Mouse (Mus musculus) limb, embryonic 12.5 days (tissue): ENCODE data around the gene Stat1. TPM values are rescaled to one million over a fixed set of nuclear protein-coding genes. Genes with fewer than 3 reads are reported as not detected.
A peak's percentile ranks its signal among the peaks of the same experiment; 100 is the strongest.

ENCODE experiments used
- ATAC-seq: fragments of 200-750 bp; cut with Nextera tagmentation; 2 replicates; pipeline ENCODE4 v1.8.0; 2017; ENCODE audit warnings: low read depth, moderate TSS enrichment; ENCODE audit not compliant: insufficient number of reproducible peaks, insufficient read depth, low FRiP score, low TSS enrichment
- H3K27ac ChIP-seq: fragments of 300-500 bp; sonication (generic); 2 replicates; pipeline ENCODE4 v1.5.1; 2016; ENCODE audit warnings: mild to moderate bottlenecking, moderate library complexity
- H3K27me3 ChIP-seq: fragments of 300-500 bp; sonication (generic); 2 replicates; pipeline ENCODE4 v1.6.1; 2016; ENCODE audit warnings: mild to moderate bottlenecking, moderate library complexity
- H3K36me3 ChIP-seq: fragments of 300-500 bp; sonication (generic); 2 replicates; pipeline ENCODE4 v1.6.1; 2016; ENCODE audit warnings: mild to moderate bottlenecking, moderate library complexity
- H3K4me1 ChIP-seq: fragments of 300-500 bp; sonication (generic); replicated peaks from 2 replicates; pipeline ENCODE4 v1.6.1; 2016
- H3K4me2 ChIP-seq: fragments of 300-500 bp; sonication (generic); 2 replicates; pipeline ENCODE4 v1.6.1; 2016; ENCODE audit warnings: mild to moderate bottlenecking, moderate library complexity
- H3K4me3 ChIP-seq: fragments of 300-500 bp; sonication (generic); replicated peaks from 2 replicates; pipeline ENCODE4 v1.5.1; 2016; ENCODE audit warnings: mild to moderate bottlenecking
- H3K9ac ChIP-seq: fragments of 300-500 bp; sonication (generic); replicated peaks from 2 replicates; pipeline ENCODE4 v1.6.1; 2016; ENCODE audit warnings: mild to moderate bottlenecking, moderate library complexity
- H3K9me3 ChIP-seq: fragments of 300-500 bp; sonication (generic); 2 replicates; pipeline ENCODE4 v1.6.1; 2016; ENCODE audit warnings: mild to moderate bottlenecking, moderate library complexity
- WGBS: fragments of 180-500 bp; shearing (Covaris S2); methylation state at CpG from one replicate; pipeline ENCODE4 v1.1.7; 2016; 5-methylcytosine and 5-hydroxymethylcytosine counted together
- polyA plus RNA-seq: library from polyadenylated mRNA; unstranded; fragments of >200 nt; fragmentation: Nextera tagmentation; extraction: Ambion mirVana; gene quantifications from 2 replicates; pipeline ENCODE4 v1.2.1, GENCODE M21; 2016

Gene Stat1
- polyA plus RNA-seq = 15.9 and 16.2 TPM in 2 replicates

- 4% methylated on average over 37 of the region's 37 CpGs for WGBS
- peaks cover 10% of the 10 kb centered on the region; the same call in 1 of the 2 replicates for H3K4me1 ChIP-seq
- H3K4me3 ChIP-seq = peak within 1 kb of the TSS; percentile 78
- peak within 1 kb of the TSS; percentile 57; the same call in 1 of the 2 replicates for H3K27ac ChIP-seq
- peak; percentile 92 for ATAC-seq
- peak within 1 kb of the TSS; percentile 92 for H3K4me2 ChIP-seq
- no peaks in the 10 kb centered on the region for H3K9me3 ChIP-seq
- peak within 1 kb of the TSS; percentile 70 for H3K9ac ChIP-seq
- H3K36me3 ChIP-seq = no peaks in the 10 kb centered on the region
- H3K27me3 ChIP-seq = peaks cover 3% of the 10 kb centered on the region; the same call in 1 of the 2 replicates
These were observed at the start of gene Stat1 for GRCm38 (mm10) chr1:52118860-52119591. Gene Stat1 (plus strand): TSS chr1:52119440.

GRCm38 (mm10) chr1:52079724-52080367 is 39.4 kb upstream of the Stat1 start:
- 2% methylated on average over 10 of the region's 10 CpGs for WGBS

GRCm38 (mm10) chr1:52080375-52080774 is 38.9 kb upstream of the Stat1 start:
- Histone ChIP-seq H3K4me2 (peak overlapping the region; percentile 13; the same call in 1 of the 2 replicates), H3K27ac (no peak overlapping the region)

More at GRCm38 (mm10) chr1:52079724-52080367, 39.4 kb upstream of the Stat1 start:
- H3K4me3 ChIP-seq = no peak overlapping the region
- no peak for ATAC-seq
- peaks cover 8% of the 10 kb centered on the region for H3K4me1 ChIP-seq
- H3K27me3 ChIP-seq = no peaks in the 10 kb centered on the region
- no peak overlapping the region for H3K9ac ChIP-seq
- H3K4me2 ChIP-seq = peak overlapping the region; percentile 13; the same call in 1 of the 2 replicates
- H3K27ac ChIP-seq = no peak overlapping the region
- no peaks in the 10 kb centered on the region for H3K36me3 ChIP-seq
- no peaks in the 10 kb centered on the region for H3K9me3 ChIP-seq

GRCm38 (mm10) chr1:52086236-52086635 is 33.0 kb upstream of the Stat1 start:
- WGBS = 37% methylated on average over 4 of the region's 4 CpGs
- ATAC-seq = no peak
- no peak overlapping the region for H3K9ac ChIP-seq
- no peaks in the 10 kb centered on the region for H3K4me1 ChIP-seq
- H3K27ac ChIP-seq = no peak overlapping the region
- H3K27me3 ChIP-seq = no peaks in the 10 kb centered on the region
- no peak overlapping the region for H3K4me2 ChIP-seq
- no peak overlapping the region for H3K4me3 ChIP-seq
- H3K36me3 ChIP-seq = no peaks in the 10 kb centered on the region
- H3K9me3 ChIP-seq = no peaks in the 10 kb centered on the region

More at GRCm38 (mm10) chr1:52080375-52080774, 38.9 kb upstream of the Stat1 start:
- H3K27me3 ChIP-seq = no peaks in the 10 kb centered on the region
- no peak overlapping the region for H3K9ac ChIP-seq
- H3K4me3 ChIP-seq = no peak overlapping the region
- no peaks in the 10 kb centered on the region for H3K36me3 ChIP-seq
- no peaks in the 10 kb centered on the region for H3K9me3 ChIP-seq
- WGBS = 15% methylated on average over 8 of the region's 8 CpGs
- ATAC-seq = no peak
- peaks cover 8% of the 10 kb centered on the region for H3K4me1 ChIP-seq

GRCm38 (mm10) chr1:52087128-52087527 is 32.1 kb upstream of the Stat1 start:
- Histone ChIP-seq H3K9ac (no peak overlapping the region), H3K27me3 (no peaks in the 10 kb centered on the region), H3K27ac (no peak overlapping the region), H3K4me2 (no peak overlapping the region), H3K9me3 (no peaks in the 10 kb centered on the region), H3K4me1 (no peaks in the 10 kb centered on the region), H3K4me3 (no peak overlapping the region), H3K36me3 (no peaks in the 10 kb centered on the region)
- 64% methylated on average over 1 of the region's 1 CpGs for WGBS
- no peak for ATAC-seq

GRCm38 (mm10) chr1:52088634-52089033 is 30.6 kb upstream of the Stat1 start:
- 81% methylated on average over 4 of the region's 4 CpGs for whole genome bisulfite sequencing

GRCm38 (mm10) chr1:52098618-52099232 is 20.5 kb upstream of the Stat1 start:
- H3K27ac ChIP-seq = no peak overlapping the region
- H3K4me3 ChIP-seq = no peak overlapping the region
- ATAC-seq = no peak
- no peak overlapping the region for H3K4me2 ChIP-seq
- H3K36me3 ChIP-seq = no peaks in the 10 kb centered on the region
- H3K9ac ChIP-seq = no peak overlapping the region
- no peaks in the 10 kb centered on the region for H3K9me3 ChIP-seq
- no peaks in the 10 kb centered on the region for H3K4me1 ChIP-seq
- 68% methylated on average over 3 of the region's 3 CpGs for WGBS
- no peaks in the 10 kb centered on the region for H3K27me3 ChIP-seq

More at GRCm38 (mm10) chr1:52088634-52089033, 30.6 kb upstream of the Stat1 start:
- no peaks in the 10 kb centered on the region for H3K4me1 ChIP-seq
- H3K4me3 ChIP-seq = no peak overlapping the region
- H3K36me3 ChIP-seq = no peaks in the 10 kb centered on the region
- H3K4me2 ChIP-seq = no peak overlapping the region
- no peak overlapping the region for H3K9ac ChIP-seq
- no peaks in the 10 kb centered on the region for H3K27me3 ChIP-seq
- no peak overlapping the region for H3K27ac ChIP-seq
- H3K9me3 ChIP-seq = no peaks in the 10 kb centered on the region
- ATAC-seq = no peak

GRCm38 (mm10) chr1:52100496-52100895 is 18.7 kb upstream of the Stat1 start:
- Histone ChIP-seq H3K4me2 (no peak overlapping the region), H3K9me3 (no peaks in the 10 kb centered on the region), H3K27me3 (no peaks in the 10 kb centered on the region), H3K4me3 (no peak overlapping the region), H3K4me1 (no peaks in the 10 kb centered on the region), H3K27ac (no peak overlapping the region), H3K9ac (no peak overlapping the region), H3K36me3 (no peaks in the 10 kb centered on the region)
- whole genome bisulfite sequencing = 67% methylated on average over 6 of the region's 6 CpGs
- ATAC-seq = no peak

- Histone ChIP-seq H3K9ac (no peak overlapping the region), H3K27ac (no peak overlapping the region), H3K4me1 (no peaks in the 10 kb centered on the region), H3K9me3 (no peaks in the 10 kb centered on the region), H3K27me3 (no peaks in the 10 kb centered on the region), H3K4me2 (no peak overlapping the region), H3K36me3 (no peaks in the 10 kb centered on the region), H3K4me3 (no peak overlapping the region)
- 91% methylated on average over 8 of the region's 8 CpGs for WGBS
- no peak for ATAC-seq
These were observed 16.4 kb upstream of the Stat1 start for GRCm38 (mm10) chr1:52102795-52103194.

- Histone ChIP-seq H3K4me1 (no peaks in the 10 kb centered on the region), H3K4me2 (no peak overlapping the region), H3K9ac (no peak overlapping the region), H3K4me3 (no peak overlapping the region), H3K27ac (no peak overlapping the region), H3K27me3 (no peaks in the 10 kb centered on the region), H3K36me3 (no peaks in the 10 kb centered on the region), H3K9me3 (no peaks in the 10 kb centered on the region)
- 87% methylated on average over 11 of the region's 11 CpGs for WGBS
- no peak for ATAC-seq
These were observed 12.0 kb upstream of the Stat1 start for GRCm38 (mm10) chr1:52107206-52107605.

GRCm38 (mm10) chr1:52111217-52111616 is 8.0 kb upstream of the Stat1 start:
- H3K9ac ChIP-seq = no peak overlapping the region
- no peaks in the 10 kb centered on the region for H3K9me3 ChIP-seq
- no peaks in the 10 kb centered on the region for H3K36me3 ChIP-seq
- no peaks in the 10 kb centered on the region; the same call in 1 of the 2 replicates for H3K4me1 ChIP-seq
- no peak for ATAC-seq
- H3K27ac ChIP-seq = no peak overlapping the region
- WGBS = 61% methylated on average over 3 of the region's 3 CpGs
- H3K4me3 ChIP-seq = no peak overlapping the region
- H3K27me3 ChIP-seq = no peaks in the 10 kb centered on the region
- no peak overlapping the region for H3K4me2 ChIP-seq
